Mouse (Mus musculus) gastrocnemius, postnatal 4 days (tissue): ENCODE results near the gene Foxp1. TPM values are rescaled to one million over a fixed set of nuclear protein-coding genes. Genes with fewer than 3 reads are reported as not detected.

ENCODE experiments used
- DNase-seq, 2 experiments: peaks; one replicate each; pipeline ENCODE4 v3.0.0; 2021 to 2022; ENCODE audit warnings: low spot score in 2 of 2, mixed read lengths in 2 of 2
- total RNA-seq, 2 experiments: library from RNA; stranded (reverse); gene quantifications; 2 replicates each; pipeline ENCODE4 v1.2.3; 2021

Gene Foxp1
- total RNA-seq, 2 experiments from 2014 or later = 47.2 to 50.8 TPM

DNA sequence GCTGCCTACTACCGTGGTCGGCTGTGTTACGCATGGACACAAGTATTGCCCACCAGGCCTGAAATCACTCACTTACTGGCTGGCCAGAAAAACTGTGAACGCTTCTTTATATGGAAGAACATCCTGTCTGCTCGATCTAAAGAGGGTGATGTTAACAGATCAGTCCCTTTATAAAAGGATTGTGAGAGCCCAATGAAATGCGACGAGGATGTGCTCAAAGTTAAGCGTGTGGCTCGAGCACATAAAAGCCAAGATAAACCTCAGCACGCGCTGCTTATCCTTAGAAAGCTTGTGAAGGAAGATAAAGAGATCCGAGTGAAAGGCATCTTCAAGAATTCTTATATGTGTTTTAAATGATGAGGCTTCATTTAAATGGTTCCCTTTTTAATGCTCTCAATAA lies 126.8 kb downstream of the Foxp1 start:
- no peak for DNase-seq

DNA sequence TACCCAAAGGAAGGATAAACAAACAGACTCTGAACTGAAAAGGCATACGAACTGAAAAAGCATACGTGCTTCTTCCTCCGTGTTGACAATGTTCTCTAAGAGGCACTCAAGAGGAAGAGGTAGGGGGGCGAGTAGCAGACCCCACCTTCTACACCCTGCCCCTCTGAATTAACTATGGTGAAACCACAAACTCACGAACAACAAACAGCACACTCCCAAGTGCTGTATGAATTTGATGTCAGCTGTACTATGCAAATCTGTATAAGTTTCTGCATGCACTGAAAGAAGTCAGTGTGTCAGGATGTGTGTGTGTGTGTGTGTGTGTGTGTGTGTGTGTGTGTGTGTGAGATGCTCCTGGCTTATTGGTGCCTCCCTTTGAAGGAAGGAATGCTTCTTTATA lies 127.7 kb downstream of the Foxp1 start:
- DNase-seq = no peak

DNA sequence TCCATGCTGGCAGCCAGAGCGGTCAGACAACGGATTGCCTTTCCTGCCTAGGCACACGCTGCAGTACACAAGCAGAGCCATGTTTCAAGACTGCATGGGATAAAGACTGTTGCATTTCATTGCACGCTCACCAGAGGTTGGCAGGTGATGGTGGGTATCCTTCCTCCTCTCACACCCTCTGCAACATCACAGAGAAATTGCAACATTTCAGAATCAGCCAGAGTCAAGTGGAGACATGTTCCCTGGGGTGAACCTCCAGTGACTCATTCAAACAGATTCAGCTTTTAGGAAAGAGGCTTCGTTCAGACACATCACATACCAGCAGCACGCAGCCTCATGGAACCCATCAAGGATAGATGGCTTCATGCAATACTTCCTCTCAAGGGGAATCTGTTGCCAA lies 130.0 kb downstream of the Foxp1 start:
- DNase-seq = no peak

DNA sequence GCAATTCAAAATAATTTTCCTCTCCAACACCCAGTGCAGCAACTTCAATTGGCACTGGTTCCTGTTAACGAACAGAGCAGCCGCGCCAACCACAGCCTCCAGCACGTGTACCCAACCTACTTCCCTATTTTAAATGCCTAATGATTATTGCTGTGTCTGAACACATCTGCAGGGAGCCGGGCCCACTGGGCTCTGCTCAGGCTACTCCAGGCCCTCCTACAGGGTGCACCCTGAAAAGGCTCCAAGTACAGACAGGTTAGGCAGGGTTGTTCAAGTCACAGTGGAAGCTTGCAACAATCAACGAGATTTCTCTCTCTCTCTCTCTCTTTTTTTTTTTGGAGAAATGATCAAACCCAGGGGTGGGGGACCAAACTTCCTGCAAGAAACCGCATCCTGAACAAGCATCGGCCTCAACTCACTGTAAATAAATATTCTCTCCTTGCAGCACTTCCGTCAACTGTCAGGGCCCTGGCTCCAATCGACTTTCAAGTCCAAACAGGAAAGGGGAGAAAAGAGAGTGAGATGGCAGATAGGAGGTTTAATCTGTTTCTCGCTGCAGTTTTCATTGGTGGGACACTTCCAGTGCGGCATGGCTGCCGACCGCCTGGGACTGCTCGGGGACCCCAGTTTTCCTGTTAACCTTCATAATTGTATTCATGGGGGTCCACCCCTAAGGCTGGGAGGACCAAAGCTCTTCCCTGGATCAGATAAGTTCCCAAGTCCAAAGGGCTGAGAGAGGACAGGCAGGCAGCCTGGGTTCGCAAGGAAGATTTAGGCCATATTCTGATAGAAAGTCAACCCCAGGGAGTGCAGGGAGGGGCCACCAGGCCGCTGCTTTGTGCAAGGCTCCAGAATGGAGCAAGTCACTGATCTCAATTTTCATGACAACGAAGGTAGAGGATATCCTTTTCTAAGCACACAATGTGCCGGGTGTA lies 133.5 kb downstream of the Foxp1 start:
- DNase-seq = no peak

DNA sequence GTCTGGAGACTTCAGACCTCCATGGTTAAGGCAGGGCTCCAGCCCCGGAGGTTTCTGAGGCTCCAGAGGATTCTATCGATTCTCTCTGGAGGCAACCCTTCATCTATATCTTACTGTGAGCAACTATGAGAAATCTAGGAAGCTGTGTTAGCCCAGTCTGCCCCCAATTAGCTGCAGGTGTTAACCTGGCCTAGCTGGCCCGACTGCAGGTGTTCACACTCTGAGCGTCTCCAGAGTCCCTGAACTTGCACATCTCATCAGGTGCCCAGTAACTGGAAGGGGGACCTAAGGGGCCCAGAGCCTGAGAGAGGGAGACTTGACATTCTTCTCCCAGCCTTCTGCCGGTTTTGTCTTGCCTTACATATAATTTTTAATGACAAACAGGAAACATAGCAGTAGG lies 134.5 kb downstream of the Foxp1 start:
- DNase-seq = no peak

DNA sequence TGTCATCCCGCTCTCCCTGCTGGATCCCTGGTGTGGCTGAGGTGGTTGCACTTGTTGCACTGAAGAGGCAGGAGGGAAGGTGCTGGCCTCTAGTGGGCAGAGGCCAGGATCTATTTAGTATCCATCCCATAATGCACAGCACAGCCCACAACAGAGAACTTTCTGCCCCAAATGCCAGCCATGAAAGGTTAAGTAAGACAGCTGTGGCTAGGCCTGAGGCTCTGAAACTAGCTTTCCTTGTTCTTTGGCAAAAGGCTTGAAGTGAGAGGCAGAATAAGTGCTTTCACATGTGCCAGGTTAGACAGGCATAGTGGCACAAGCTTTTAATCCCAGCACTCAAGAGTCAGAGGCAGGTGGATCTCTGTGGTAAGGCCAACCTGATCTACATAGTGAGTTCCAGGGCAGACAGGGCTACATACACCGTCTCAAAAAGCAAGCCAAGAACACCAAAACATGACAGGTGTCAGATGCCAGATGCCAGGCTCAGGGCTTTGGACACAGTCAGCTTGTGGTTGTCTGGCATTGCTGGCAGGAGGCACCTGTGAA lies 137.4 kb downstream of the Foxp1 start:
- DNase-seq = no peak

DNA sequence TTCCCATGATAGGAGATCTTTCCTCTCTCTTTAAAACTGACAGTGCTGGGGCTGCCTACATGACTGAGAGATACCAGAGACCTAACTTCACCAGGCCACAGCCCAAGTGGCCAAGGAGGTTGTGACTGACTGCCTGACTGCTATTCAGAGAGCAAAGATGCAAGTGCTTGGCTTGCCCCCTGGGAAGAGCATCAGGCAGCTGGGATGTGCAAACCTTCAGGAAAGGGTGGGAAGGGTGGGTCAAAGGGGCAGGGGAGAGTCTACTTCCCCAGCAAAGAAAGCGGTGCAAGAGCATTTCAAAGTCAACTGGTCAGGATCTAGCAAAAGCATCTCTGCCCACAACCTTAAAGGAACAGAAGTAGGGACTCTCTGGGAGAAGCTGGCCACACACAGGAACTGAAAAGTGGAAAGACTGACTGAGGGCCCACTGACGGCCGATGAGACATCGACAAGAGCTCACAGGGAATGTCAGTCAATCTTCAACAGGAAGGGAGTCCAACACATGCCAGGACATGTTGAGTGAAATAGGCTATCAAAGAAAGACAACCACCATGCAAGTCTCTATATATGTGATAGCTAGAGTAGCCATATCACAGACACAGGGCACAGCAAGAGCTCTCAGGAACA lies 138.6 kb downstream of the Foxp1 start:
- no peak for DNase-seq

DNA sequence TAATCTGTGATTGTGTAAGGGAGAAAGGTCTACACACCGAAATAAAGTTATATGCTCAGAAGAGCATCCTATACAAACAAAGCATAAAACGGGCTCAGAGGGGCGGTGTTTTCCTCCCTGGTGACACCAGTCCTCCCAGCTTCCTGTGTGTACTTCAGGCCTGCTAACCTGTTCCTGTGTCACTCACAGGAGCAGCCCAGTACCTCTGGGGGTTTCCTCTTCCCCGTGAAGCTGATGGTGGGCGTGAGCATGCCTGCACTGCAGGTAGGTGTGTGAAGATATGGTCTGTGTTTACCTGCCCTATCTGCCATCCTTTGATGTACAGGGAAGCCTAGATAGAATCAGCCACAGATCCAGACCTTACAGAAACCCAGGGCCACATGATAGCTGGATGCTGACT lies 142.4 kb downstream of the Foxp1 start:
- no peak for DNase-seq

DNA sequence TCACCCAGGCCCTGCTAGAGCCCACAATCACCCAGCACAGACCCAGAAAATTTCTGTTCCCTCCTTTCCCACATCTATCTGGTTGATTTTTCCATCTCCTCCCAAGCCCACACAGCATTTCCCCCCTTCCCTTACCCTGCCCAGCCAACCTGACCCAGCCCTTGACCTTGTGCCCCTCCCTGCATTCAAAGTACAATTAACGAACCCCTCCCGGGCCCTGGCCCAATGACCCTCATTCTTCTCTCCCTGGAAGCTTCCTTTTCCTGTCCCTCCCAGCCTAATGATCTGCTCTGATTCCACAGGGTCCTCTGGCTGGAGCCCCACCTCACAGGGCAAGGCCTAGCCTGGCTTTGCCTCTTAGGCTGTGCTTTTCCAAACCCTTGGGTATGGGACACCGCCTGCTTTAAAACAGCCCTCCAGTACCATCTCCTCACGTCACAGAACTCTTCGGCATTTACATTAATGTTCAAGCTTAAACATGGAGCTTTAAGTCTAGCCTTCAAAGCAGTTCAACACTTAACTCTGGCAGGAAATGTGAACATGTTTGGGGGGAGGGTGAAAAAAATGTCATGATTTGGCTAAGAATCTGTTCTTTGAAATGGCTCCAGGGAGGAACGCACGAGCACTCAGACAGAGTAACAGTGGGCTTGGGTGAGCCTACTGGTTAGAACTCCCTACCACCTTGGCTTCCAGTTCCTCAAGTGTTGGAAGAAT lies 143.4 kb downstream of the Foxp1 start:
- no peak for DNase-seq

DNA sequence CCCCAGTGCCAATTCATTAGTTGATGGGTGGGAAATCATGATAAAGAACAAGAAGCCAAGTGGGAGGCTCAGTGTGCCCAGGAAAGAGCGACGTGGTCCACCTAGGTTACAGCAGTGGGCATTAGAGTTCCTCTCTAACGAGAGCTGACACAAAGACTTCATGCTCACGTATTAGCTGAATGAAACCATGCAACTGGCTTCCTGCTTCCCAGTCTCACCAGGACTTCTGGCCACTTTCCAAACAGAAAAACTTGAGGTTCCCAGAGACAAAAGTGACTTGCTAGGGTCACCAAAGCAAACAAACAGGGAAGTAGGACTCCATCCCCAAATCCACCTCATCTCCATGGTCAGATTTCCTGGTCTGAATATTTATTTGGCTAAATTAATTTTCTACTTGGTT lies 144.8 kb downstream of the Foxp1 start:
- DNase-seq = no peak

DNA sequence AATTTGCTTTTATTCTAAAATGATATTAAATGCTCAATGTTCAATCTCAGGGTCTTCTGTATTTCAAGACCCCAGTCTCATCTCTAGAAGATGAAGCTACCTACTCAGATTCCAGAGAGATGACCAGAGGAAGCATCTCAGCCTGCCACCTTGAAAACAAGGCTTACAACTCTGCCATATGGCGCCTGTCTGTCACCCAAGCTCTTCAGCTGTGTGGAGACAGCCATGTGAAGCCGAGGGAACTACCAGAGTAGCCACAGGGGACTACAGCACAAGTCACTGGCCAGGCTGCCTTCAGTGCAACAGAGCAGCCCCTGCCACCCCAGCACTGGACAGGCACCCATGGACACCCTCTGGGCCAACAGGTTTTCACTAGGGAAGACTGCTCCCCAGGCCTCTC lies 145.4 kb downstream of the Foxp1 start:
- DNase-seq = no peak

DNA sequence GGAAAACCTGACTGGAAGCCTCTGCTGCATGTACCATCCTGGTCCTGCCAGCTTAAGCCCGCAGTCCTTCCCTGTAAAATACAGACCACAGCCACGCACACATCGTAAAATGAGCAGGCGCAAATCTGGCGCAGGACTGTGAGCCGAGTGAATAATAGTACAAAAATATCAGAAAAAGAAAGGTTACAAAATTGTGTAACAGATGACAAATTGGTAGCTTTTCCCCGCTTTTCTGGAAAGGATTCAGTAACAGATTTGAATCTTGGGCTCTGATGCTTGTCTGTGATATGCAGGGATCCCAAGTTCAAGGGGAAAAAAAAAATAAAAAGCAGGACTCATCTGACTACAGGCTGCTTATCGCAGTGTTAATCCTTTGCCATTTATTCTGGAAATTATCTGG lies 145.8 kb downstream of the Foxp1 start:
- DNase-seq = no peak

DNA sequence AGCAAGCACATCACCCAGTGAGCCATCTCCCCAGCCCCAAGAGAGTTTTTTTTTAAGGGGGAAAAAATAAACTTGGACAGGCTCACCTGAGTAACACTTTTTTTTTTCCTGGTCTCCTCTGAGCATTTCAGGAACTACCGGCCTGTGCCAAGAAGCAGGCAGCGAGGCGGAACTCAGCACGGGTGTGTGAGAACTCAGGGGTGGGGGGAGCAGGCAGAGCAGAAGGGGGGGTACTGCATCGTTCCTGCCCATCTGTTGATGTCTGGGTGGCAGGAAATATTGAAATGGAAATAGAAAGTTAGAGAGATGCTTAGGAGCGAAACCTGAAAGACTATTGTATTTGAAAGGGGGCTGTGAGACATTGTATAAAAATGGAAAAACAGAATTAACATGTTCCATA lies 146.7 kb downstream of the Foxp1 start:
- DNase-seq = no peak

DNA sequence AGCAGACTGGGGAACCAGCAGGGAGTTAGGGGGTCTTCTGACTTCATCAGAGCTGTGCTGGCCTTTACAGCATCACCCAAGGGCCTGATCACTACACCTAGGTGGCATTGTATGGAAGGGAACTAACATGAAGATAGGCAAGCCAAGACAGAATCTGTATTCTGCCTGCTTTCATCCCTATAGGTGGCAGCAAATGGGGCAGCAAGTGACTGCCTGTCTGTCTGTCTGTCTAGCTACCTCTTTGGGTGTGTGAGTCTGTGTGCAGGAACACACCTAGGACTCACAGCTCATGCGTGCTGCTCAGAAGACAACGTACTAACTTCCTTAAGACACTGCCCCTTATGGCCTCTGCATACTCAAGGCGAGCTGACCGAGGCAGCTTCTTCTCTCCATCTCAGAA lies 147.1 kb downstream of the Foxp1 start:
- no peak for DNase-seq

DNA sequence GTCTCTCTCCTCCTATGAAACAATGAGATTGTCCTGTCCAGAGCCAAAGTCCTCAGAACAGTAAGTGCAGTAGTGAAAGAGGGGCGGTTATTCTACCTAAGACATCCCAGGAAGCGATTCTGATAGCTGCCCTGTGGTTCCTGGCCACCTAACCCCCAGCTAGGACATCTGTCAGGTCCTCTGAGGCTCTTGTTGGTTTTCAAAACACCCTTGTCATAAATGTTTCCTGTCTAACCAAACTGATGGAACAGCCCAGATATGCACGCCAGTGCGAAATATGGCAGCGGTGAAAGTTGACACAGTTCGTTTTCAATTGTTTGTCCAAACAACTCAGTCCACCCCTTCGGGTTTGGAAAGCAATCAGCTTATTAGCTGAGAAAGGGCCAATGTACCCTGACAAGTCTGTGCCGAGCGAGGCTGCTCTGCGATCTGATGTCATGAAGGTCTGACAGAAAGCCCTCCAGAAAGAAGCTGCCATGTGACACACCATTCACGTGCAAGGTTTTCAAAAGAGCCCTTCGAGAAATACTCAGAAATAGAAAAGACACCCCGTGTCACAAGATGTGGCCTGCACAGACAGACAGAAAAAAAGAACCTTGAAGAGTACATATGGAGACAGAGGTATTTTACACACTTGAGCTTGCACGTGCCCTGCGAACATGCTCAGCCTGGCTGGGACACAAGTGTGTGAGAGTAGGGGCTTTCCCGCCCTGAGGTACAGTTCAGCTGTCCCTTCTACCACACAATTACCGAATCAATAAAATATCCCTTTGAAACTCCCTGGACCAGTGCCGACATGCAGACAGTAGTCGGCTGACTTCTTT lies 147.9 kb downstream of the Foxp1 start:
- DNase-seq = peak in 1 of 2 experiments; percentile 27

DNA sequence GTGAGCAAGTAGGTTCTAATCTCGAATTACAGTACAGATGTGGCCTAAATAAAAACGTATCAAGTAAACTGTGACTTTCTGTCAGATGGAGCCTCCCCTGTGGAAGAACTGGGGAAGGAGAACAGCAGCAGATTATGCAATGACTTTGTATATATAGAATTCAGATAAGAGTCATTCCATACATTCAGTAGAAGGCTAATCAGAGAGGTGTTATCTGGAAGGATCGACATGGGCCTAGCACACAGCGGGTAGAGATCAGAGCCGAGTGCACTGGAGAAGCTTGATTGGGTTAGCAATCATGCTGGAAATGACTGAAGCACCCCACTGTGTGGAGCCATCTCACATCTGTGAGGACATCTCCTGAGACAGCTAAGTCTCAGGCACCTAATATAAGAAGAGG lies 150.1 kb downstream of the Foxp1 start:
- no peak for DNase-seq

DNA sequence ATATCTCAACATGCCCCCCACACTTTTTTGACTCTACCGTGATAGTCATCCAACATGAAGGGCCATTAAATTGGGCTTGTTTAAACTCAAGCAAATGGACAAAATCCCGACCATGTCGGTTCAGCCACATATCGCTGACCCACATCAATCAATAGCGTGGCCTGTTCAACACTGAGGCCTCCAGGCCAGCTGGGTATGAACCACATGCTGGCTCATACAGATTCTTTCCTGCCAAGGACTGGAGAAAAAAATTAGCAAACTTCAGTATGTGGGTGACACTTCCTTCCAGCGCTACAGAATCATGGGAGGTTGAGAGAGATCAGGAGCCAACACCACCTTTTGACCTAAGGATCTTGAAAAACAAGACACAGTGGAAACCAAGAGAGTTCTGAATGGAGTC lies 150.5 kb downstream of the Foxp1 start:
- no peak for DNase-seq

DNA sequence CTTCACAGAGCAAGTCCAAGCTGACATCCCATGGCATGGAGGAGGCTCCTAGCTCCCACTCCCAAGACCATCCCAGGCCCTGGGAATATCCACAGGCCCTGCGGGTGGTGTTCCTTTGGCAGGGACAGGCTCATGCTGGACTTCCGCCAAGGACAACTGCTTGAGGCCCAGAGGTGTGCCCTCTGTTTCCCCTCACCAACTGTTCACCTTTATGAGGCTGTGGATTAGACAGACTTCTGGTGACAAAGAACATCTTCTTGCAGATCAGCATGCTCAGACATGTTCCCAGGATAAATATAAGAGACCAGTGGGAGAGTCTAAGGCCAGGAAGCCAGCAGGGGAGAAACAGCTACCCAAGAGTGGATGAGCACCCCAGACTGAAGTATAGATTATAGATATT lies 152.6 kb downstream of the Foxp1 start:
- no peak for DNase-seq

DNA sequence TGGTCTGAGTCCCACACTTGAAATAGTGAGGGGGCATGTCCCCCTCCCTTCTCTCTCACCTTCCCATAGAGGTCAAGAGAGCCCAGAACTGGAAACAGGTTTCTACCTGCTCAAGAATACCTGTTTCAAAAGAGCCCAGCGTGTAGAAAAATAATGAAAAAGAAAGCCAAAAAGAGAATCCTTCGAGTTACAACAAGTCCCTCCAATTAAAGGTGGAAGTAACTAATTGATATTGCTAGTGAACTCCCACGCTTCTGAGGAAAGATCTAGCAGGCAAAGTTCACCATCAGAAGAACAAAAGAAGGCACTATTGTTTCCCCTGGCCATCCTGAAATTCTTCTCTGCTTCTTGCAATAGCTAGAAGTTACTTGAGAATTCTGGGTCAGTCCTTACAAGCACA lies 153.4 kb downstream of the Foxp1 start:
- DNase-seq = no peak

DNA sequence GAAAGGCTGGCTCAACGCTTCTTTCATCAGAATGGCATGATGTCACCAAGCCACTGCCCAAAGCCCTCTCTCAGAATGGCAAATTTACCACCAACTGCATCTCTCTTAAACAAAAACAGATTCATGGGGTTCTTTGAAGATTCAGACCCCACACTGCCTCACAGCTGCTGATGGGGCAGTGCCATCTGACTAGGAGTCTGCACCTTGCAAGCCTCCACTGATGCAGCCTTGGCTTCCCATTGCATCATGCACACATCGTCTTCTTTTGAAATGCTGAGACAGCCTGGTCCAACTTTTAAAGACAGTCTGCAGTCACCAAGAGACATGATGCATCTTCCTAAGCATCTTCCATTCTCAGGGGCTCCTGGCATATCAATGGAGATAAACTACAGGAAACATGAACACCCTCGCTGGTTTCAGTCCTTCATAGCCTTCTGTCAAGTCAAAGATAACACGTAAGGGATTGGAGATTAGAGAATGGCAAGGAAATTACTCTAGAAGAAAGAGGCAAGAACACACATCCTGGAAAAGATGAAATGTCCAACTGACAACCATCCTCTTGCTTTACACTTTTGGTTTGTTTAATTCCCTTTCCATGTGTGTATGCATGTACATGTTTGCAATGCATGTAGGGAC lies 154.3 kb downstream of the Foxp1 start:
- no peak for DNase-seq

DNA sequence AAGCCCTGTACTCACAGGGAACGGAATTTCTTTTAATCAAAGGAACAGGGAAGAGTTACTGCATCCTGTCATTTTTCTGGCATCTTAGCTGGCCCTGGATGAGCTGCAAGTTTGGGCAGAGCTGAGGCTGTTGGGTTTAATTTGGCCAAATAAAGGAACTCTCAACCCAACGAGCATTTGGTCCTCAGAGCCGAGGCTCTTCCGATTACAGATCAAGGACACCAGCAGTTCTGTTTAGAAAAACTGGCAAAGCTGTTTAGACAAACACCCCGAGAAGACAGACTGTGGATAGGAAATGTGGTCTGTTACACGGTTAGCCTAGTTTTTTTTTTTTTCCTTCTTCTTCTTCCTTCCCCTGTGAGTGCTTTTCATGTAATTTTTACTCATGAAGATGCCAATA lies 158.0 kb downstream of the Foxp1 start:
- DNase-seq = no peak
